Mouse (Mus musculus): ENCODE measurements around the gene Auh.

The Auh gene

DNA sequence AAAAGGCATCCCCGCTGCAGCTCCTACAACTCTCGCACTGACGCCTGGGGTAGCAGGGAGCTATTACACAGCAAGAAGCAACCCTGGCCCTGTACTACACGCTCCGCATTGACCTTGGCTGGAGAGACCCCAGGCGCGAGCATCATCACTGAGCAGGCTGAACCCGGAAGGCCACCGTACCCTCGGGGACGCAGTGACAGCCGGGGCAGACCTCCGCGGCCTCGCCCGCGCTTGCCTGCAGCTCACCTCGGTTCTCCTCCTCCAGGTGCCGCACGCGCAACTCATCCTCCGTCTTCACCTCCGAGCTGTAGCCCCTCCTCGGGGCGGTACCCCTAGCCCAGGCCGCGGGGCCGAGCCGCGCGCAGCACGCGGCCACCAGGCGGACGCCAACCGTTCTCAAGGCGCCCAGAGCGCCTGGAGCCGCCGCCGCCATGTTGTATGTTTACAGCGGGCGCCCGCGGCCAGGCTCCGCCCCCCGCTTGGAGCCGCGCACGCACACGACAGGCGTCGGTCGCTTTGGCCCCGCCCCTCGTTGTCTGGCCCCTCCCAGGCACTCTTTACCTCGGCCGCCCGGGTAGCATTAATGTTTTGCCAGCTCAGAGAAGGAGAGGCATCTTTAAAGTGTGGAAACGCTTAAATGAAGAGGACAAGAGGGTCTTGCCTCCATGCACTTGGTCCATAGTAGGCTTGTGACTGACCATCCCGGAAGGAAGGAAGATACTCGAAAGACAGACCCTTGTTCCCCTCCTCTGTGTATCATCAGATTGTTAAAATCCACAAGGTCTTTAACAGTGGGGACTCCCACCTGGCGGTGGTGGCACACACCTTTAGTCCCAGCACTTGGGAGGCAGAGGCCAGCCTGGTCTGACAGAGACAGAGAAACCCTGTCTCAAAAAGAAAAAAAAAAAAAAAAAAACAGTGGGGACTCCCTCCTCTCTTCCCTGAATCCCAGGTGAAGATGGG lies at the start of gene Auh:
Gene Auh (minus strand): TSS at position 473 of the 963 bp plus-strand sequence.
- peak; percentile 89 to 94 for DNase-seq (ENCODE audit: inconsistent age in 2 of 2, low spot score in 1 of 2)

DNA sequence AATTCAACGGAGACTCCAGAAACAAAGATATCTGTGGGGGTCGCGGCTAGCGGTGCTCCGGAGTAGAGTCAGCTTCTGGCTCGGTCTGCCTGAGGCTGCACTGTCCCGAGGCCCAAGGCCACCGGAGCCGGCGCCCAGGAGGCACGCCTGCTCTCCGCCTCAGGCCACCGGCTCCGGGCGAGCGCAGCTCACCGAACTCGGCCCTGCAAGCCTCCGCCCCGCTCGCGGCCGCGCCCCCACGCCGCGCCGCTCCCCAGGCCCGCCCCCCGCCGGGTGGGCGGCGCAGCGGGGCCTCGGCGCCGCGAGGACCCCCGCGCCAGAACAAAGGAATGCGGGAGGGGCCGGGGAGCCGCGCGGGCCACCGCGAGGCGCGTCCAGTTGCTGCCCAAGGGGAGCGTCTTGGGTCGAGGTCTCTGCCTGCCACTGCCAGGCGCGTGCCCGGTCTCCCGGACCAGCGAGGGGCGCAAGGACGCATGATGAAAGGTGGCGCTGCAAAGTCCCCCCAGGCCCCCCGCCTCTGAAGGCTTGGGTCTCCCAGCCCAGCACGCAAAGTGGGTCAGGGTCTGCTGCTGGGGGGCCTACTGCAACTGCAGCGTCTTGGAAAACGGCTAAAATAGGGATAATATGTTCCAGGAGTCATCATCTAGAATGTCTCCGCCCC lies 49.0 kb upstream of the Auh start:
- peak; percentile 77 to 90 for DNase-seq (ENCODE audit: inconsistent age in 2 of 2, low spot score in 1 of 2)

DNA sequence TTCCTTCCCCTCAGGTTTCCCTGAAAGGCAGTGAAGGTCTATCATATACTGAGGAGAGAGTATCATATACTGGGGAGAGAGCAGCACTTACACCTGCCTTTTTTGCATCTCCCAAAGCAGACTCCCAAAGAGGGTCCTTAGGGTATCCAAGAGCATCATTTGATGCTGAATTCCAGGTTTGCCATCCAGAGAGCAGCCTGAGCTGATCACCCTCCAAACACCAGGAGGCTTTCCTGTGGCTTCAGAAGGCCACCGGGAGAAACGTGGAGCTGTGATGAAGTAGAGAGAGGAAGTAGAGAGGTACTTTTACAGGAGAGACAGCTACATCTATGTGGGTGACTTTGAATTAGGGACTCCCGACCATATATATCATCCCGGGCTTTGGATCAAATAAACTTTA lies 48.3 kb upstream of the Auh start:
- DNase-seq (ENCODE audit: inconsistent age in 2 of 2, low spot score in 1 of 2), result peak in 1 of 2 experiments; percentile 54

DNA sequence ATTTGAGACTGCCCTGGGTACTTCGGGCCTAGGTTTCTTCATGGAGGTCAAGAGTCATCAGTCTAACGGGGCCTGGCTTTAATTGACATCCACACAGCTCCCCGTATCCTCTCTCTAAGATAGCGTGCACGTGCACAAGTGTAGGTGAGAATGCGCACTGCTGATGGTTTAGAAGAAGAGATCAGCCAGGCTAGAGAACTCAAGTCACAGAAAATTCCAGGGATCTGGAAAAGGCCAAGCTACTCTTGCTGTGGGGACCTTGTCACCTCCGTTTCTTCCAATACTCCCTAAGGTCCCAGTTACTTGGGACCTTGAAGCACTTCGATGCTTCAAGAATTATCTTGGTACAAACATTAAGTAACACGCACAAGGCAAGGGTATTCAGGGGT lies 47.7 kb upstream of the Auh start:
- DNase-seq (ENCODE audit: inconsistent age in 2 of 2, low spot score in 1 of 2), result peak in 1 of 2 experiments; percentile 55

DNA sequence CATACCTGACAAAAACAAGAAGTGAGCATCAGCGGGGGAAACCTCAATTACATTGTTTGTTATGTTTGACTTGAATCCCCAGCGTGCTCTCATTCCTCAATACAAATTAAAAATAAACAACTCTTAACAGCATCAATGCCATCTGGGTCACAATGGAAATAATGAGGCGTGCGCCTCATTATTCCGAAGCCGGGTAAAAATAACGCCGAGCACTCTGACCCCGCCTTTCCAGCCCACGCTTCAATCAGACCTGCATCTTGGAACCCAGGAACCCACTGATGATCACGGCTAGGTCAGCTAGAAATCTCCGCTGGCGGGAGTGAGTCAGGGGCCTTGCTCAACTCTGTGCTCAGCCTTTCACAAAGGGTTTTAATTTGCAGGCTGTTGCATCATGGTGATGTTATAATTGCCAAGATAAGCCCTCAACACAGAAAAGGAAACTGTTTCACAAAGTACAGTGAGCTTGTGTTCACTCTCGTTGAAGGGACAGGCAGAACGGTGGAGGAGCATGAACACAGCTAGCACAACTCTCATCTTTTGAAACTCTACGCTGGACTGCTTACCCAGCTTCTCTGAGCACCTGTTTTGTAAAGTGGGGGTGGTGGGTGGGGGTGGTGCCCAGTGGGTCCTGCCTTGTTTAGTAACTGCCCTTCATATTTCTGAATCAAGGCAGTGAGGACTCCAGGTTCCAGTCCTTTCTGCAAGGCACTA lies 47.2 kb upstream of the Auh start:
- DNase-seq (ENCODE audit: inconsistent age in 2 of 2, low spot score in 1 of 2), result peak; percentile 79 to 93

DNA sequence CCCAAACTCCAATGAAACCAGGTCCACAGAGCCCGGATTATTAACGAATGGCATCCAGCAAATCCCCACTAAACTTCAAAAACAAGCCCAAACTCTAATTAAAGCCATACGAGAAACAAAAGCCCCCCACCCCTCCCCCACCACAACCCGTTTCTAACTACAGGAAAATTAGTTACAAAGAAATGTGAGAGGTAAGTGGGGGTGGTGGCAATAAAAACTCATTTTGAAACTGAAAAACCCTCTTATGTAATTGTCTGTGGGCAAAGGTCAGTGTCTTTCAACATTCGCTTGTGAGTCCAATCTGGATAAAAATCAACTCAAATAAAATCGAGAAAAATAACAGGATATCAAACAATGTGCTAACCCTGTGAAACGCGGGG lies 46.6 kb upstream of the Auh start:
- DNase-seq (ENCODE audit: inconsistent age in 2 of 2, low spot score in 1 of 2), result peak in 1 of 2 experiments; percentile 80

DNA sequence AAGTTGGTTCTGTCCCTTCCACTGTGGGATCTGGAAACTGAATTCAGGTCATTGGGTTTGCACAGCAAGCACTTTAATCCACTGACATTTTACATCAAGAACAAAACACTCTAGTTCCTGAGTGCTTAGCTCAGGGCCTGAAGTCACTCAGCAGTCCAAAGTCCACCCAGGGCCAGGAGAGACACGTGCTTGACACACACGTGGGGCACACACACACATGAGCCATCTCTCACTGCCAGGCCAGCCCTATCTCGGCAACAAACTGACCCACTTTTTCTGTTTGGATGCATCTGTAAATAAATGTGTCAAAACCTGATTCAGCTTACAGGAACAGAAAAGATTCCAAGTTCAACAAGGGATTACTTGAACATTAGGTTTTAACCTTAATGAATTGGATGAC lies 45.2 kb upstream of the Auh start:
- peak; percentile 77 to 89 for DNase-seq (ENCODE audit: inconsistent age in 2 of 2, low spot score in 1 of 2)

DNA sequence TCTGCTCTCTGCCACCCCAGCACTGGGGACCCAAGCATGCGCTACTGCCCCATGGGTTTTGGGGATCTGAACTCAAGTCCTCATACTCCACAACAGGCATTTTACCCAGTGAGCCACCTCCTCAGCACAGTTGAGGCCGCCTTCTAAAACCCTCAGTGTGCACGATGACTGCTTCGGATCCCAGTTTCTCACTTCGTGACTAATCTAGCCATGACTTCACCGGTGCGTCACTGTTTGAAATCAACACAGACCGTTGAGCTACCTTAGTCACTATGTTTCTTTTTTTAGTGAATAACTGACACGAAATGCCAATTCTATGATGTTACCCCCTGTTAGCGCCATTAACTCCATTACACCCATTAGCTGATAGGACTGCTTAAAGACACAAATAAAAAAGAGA lies 43.9 kb upstream of the Auh start:
- DNase-seq (ENCODE audit: inconsistent age in 2 of 2, low spot score in 1 of 2), result peak in 1 of 2 experiments; percentile 67

DNA sequence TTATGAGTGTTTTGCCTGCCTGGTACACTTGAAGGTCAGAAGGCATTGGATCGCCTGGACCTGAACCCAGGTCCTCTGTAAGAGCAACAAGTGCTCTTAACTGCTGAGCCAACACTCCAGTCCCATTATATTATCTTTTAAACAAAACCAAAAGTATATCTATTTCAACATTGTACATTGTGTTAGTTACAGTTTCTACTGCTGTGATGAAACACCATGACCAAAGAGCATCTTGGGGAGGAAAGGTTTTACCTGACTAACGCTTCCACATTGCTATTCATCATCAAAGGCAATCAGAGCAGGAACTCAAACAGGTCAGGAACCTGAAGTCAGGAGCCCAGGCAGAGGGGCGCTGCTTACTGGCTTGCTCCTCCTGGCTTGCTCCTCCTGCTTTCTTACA lies 43.1 kb upstream of the Auh start:
- peak in 1 of 2 experiments; percentile 24 for DNase-seq (ENCODE audit: inconsistent age in 2 of 2, low spot score in 1 of 2)

DNA sequence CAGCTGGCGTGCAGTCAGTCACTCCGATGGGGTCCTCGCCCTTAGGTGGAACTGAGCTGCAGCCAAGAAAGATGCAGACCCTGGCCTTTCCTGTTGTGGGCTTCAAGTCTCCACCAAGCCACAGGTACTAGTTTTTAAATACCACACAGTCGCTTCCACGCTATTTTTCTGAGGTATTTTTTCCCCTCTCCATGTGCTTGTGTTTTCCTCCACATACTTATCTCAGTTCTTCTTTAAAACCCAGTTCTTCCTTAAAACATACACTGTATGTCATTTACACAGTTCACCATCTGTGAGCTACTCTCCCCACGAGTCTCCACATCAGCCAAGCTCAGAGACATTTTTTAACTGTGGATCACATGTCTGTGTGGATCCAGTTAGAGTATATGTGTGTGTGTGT lies 41.4 kb upstream of the Auh start:
- peak in 1 of 2 experiments; percentile 50 for DNase-seq (ENCODE audit: inconsistent age in 2 of 2, low spot score in 1 of 2)

DNA sequence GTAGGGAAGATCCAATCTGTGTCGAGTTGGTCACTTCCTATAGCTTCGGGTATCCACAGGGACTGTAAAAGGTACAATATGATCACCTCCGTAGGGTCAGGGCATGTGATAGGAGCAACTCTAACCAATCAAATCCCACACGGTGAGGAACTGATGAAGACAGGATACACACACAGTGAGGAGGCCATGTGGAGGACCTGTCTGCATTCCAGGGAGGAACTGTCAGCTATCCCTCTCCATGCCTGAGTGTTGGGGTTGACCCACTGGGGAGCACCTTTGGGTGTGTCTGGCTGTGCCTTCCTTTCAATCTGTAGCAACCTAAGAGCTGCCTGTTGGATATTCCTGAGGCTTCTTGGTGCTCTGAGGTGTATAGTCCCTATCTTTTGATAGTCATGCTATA lies 33.4 kb upstream of the Auh start:
- DNase-seq (ENCODE audit: inconsistent age in 2 of 2, low spot score in 1 of 2), result peak in 1 of 2 experiments; percentile 15

DNA sequence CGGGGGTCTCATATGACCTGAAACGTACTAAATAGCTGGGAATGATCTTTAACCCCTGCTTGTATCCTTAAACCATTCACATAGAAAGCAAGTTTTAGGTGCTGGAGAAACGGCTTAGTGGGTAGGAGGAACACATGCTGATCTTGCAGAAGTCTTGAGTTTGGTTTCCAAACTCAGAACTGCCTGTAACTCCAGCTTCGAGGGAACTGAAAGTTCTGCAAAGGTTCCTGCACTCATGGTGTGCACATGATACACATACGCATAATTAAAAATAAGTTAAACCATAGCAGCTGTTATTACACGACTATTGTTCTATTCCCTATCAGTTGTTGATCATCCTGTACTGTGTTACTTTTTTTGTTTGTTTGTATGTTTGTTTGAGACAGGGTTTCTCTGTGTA lies 32.9 kb upstream of the Auh start:
- DNase-seq (ENCODE audit: inconsistent age in 2 of 2, low spot score in 1 of 2), result peak in 1 of 2 experiments; percentile 14

DNA sequence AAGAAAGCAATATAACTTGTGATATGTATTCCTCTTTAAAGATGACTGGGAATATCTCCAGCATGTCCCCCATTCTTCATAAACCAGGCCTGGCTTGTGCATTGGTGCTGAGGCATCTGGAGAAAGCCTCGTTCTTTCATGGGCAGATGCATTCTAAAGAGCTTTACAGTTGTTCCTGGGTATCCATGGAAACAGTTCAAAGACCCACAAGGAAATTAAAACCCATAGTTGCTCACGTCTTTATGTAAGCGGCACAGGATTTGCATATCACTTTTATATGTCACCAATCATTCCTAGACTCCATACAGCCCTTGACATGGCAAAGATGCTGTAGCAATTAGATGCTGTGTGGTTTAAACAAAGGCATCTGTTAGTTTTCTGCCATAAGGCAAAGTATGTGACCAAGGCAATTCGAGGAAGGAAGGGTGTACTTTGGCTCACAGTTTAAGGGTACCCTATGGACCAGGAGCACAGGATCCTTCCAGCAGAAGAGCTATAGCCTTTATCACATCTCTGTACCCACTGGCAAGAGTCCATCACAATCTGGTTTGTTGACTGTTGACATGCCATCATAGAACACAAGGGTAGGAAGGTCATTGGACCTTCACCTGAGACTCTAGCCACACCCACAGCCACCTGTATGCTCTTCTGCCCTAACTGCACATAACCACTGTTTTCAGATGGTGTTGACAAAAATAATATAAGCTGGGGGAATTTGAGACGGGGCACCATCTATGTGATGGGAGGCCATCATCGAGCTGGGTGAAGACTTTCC lies 24.5 kb upstream of the Auh start:
- no peak for DNase-seq (ENCODE audit: inconsistent age in 2 of 2, low spot score in 1 of 2)

DNA sequence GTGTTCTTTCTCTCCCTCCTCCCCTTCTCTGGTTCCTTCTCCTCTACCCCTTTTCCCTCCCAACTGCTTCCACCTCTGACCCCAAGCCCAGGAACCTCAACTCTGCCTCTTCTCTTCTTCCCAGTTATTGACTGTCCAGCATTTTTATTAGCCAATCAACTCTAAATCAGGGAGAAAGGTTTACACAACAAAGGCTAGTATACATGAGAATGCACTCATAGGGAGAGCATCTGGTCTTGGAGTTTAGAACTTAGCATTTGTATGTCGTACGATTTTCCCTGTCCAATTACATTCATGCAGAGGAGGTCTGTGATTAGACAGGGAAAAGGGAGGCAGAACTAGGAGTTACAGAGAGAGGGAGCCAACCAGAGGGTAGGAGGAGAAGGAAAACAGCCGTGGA lies 19.7 kb upstream of the Auh start:
- DNase-seq (ENCODE audit: inconsistent age in 2 of 2, low spot score in 1 of 2), result no peak

DNA sequence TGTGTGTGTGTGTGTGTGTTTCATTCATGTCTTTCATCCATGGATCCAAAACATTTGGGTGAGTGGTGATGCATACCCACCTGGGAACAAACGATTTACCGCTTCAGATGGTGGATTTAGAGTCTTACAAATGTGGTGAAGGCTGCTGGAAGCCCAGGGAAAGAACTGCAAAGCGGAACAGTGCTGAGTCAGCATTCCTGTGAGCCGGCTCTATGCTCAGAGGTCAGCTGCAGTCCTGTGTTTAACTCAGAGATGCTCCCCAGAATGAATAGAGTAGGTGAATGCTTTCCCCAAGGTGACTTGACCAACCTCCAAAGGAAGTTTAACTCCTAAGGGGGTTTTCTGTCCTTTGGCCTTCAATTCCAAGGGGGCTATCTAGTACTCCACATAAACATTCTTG lies 18.1 kb upstream of the Auh start:
- no peak for DNase-seq (ENCODE audit: inconsistent age in 2 of 2, low spot score in 1 of 2)

DNA sequence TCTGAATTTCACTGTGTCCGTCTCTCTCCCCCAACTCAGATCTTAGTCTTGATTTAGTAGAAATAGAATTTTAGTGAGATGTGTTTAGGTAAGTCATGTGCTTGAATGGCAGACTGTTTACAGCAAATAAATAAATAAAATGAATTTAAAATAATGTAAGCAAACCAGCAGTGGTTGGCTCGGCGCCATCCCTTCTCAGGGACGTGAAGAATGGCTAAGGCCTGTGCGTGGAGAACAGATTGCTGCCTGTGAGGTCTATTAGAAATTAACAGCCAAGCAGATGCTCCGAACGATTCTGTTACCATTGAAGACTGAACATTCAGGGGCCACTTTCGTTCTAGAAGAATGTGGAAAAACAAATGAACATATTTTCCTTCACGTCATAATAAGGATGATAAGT lies 16.3 kb upstream of the Auh start:
- no peak for DNase-seq (ENCODE audit: inconsistent age in 2 of 2, low spot score in 1 of 2)

DNA sequence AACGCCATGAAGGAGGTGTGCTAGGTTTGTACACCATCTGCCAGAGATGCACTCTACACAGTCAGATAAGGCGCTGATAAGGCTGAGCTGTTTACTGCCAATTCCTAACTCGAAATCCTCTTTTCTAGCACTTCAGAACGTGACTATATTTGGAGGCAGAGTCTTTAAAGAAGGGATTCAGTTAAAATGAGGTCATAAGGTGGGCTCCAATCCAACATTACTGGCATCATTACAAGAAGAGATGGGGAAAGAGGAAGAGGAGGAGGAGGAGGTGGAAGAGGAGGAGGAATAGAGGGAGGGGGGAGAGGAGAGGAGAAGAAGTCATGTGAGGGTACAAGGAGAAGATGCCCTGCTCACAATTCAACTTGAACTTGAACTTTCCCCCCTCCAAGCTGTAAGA lies 14.6 kb upstream of the Auh start:
- DNase-seq (ENCODE audit: inconsistent age in 2 of 2, low spot score in 1 of 2), result no peak

DNA sequence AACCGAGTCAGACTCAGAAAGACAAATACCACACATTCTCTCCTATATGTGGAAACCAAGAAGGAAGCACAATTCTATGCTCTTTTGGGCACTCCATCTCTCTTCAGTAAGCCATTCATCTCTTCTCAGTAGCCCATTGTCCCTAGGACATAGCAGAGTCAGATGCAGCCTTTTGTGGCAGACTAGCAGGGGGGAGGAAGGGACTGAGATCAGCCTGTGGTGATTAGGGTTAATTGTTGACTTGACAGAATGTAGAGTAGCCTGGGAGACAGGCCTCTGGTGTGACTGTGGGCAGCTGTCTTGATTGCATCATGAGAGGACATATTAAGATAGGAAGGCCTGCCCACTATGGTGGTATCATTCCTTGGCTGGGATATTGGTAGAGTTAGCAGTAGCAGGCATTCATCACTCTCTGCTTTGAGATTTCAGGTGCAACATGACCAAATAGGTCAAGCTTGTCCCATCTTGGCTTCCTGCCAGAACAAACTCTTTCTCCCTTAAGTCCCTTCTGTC lies 13.5 kb upstream of the Auh start:
- no peak for DNase-seq (ENCODE audit: inconsistent age in 2 of 2, low spot score in 1 of 2)

DNA sequence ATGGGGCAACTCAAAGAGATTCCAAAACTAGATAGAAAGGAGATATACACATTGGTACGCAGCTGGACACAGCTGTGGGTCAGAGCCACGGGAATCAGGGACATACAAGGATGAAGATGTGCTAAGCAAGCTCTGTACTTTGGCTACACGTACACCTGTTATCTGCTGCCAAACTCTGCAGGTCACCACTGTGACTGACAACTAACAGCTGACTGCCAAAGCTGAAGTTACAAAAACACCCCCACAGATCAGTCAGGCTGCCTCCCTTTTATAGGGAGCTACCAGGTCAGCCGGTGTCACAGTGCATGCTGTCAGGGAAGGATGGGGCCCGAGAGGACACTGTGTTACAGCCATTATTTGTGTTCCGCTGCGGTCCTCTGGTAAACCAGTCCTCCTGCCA lies 11.5 kb upstream of the Auh start:
- DNase-seq (ENCODE audit: inconsistent age in 2 of 2, low spot score in 1 of 2), result no peak

DNA sequence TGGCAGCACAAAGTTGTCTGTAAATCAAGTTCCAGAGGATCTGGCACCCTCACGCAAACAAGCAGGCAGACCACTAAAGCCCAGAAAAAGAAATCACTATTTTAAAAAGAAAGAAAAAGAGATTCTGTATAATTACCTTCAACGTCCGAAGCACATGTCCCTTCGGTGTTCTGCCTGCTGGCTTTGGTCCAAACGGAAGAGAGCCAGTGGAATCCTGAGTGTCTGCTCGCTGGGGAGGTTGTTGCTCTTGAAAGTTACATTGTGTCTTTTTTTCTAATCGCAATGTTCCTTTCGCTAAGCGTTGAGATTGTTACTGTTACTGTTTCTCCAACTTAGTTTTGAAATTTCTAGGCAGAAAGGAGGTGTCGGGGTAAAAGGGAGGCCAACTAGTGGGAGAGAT lies 1.1 kb upstream of the Auh start:
- DNase-seq (ENCODE audit: inconsistent age in 2 of 2, low spot score in 1 of 2), result peak in 1 of 2 experiments; percentile 53

DNA sequence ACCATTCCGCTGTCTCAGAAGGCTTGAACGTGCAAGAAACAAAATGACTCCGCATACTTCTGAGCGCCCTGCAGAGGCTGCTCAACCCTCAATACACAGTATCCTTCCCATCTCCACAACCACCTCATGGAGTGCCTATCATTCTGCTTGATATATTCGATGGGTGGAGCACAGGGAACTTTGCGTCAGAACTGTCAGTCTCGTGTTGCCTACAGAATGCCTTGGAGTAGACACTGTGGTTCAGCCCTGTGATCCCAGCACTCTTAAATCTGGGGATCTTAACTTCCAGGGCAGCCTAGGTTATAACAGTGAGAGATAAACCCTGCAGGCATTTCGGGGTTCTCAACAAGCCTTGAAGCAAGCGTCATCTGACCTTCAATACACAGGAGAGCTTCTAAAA lies 1.1 kb downstream of the Auh start:
- peak in 1 of 2 experiments; percentile 67 for DNase-seq (ENCODE audit: inconsistent age in 2 of 2, low spot score in 1 of 2)

Data from adrenal gland, adult (tissue).